Mouse (Mus musculus) v-Abl transformed pro-B cells (cell line): ENCODE data around the gene Wfikkn1.

Source experiments
- in situ Hi-C, 2 experiments: fragments of 400-800 bp; cut with MboI; formaldehyde crosslinking; loops; one replicate each; pipeline ENCODE4 v1.15.1; 2025; ENCODE audit not compliant: unreplicated experiment in 2 of 2

Gene Wfikkn1

DNA sequence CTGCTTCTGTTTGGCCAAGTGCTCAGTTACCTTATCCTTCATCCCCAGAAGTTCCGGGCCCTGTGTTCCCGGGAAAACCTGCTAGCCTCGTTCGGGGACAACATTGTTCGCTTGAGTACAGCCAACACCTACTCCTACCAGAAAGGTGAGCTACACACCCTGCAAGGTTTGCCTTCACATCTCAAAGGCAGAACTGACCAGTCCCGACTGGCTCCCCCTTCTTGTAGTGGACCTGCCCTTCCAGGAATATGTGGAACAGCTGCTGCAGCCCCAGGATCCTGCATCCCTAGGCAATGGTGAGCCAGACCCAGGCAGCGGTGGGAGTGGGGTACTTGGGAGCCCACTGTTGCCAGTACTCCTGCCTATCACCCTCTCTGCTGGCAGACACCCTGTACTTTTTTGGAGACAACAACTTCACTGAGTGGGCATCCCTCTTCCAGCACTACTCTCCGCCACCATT lies 51.1 kb downstream of the Wfikkn1 start:
- in situ Hi-C loops = no loop called here

DNA sequence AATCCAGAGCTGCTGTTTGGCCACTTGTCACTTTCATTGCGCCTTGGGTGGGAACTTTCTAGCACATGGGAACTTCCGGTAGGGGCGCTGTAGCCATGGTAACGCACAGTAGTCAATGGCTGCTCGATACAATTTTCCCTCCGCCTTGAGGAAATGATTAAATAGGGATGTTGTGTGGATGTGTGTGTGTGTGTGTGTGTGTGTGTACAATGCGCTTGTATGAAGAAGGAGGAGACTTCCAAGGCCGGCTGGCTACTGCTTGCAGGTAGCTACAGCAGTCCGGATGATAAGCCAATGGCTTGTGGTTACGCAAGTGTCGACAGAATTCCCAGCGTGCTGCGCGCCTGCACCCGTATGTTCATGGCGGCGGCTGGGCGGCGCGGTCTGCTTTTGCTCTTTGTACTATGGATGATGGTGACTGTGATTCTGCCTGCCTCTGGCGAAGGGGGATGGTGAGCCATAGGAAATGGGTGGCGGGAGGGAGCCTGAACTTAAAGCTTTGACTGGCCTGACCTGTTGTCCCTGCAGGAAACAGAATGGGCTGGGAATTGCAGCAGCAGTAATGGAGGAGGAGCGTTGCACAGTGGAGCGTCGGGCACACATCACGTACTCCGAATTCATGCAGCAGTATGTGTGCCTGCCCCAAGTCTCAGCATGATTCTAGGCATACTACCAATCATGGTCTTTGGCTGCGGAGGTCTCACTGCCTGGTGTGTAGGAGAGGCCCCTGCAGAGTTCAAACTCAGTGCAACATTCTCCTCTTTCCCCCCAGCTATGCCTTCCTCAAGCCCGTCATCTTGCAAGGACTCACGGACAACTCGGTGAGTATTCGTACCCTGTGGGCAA lies 51.7 kb downstream of the Wfikkn1 start, which contains the start of gene Jmjd8:
Gene Jmjd8, plus strand, starts transcription at position 156 of the 846 bp plus-strand sequence.
- in situ Hi-C loops = no loop called here

DNA sequence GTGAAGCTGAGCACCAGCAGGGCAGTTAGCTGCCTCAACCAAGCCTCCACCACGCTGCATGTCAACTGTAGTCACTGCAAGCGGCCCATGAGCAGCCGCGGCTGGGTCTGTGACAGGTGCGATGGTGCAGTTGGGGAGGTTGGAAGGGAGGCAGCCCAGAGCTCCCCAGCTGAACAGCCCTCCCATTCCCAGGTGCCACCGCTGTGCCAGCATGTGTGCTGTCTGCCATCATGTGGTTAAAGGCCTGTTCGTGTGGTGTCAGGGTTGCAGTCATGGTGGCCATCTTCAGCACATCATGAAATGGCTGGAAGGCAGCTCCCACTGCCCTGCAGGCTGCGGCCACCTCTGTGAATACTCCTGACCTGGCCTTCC lies 52.4 kb downstream of the Wfikkn1 start:
- in situ Hi-C loops = no loop called here
